Mouse (Mus musculus): Measurements from ENCODE around the gene Fbxl13. TPM values are rescaled to one million over a fixed set of nuclear protein-coding genes. Genes with fewer than 3 reads are reported as not detected.
A peak's percentile ranks its signal among the peaks of the same experiment; 100 is the strongest.

Fbxl13 gene
- total and polyA plus RNA-seq, 3 experiments, result 0.13 to 0.23 TPM; not detected in 1

DNA sequence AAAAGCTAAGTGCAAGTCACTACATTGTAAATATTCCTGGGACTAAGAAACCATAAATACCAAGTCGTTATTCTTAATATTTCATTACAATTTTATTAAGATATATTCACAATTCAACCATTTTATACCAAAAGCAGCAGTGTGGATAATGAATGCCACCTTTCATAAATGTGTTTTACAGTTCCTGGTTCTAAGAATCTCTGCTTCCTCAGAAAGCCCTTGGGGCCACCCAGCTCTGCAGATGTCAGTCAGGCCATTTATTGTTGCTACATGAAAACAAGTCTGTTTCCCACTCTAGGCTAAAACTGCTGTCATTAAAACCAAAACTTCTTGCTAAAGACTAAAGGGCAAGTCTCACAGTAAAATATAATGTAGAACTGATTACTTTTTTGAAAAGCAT is 77.7 kb downstream of the Fbxl13 start:
- Histone ChIP-seq H3K27ac (ENCODE audit: control insufficient read depth, low read depth, low read length) (no peak overlapping the region), H3K9me3 (replicated peaks; ENCODE audit: insufficient read depth, low read length) (no peaks in the 10 kb centered on the region), H3K36me3 (ENCODE audit: control insufficient read depth in 1 of 2, insufficient read depth in 2 of 2, low read length in 2 of 2) (no peaks in the 10 kb centered on the region), H3K9ac (ENCODE audit: control insufficient read depth, low read depth, low read length, poor library complexity, severe bottlenecking) (no peak overlapping the region), H3K4me3 (ENCODE audit: control insufficient read depth in 1 of 2, insufficient read depth in 1 of 2, low read depth in 2 of 2, low read length in 2 of 2) (no peak overlapping the region), H3K4me1 (ENCODE audit: control insufficient read depth in 1 of 2, insufficient read depth in 2 of 2, low read length in 2 of 2) (no peaks in the 10 kb centered on the region), H3K79me2 (ENCODE audit: control insufficient read depth, insufficient read depth, low read length, poor library complexity) (no peaks in the 10 kb centered on the region), H3K27me3 (ENCODE audit: control insufficient read depth in 1 of 2, insufficient read depth in 2 of 2, low read length in 2 of 2) (peaks cover 4 to 5% of the 10 kb centered on the region in 2 experiments; a peak in 3 of 4 replicates)
- TF ChIP-seq POLR2AphosphoS2 (IDR thresholded peaks at IDR 0.05; ENCODE audit: low read length) (no peak), E2F4 (IDR thresholded peaks at IDR 0.05; ENCODE audit: borderline replicate concordance, low read depth, low read length) (no peak), UBTF (IDR thresholded peaks at IDR 0.05; ENCODE audit: borderline replicate concordance, insufficient read depth, low read depth, low read length) (no peak), ZNF384 (IDR thresholded peaks at IDR 0.05; ENCODE audit: low read depth, low read length) (no peak), MAX (IDR thresholded peaks at IDR 0.05; ENCODE audit: low read length) (no peak), ZMIZ1 (IDR thresholded peaks at IDR 0.05; ENCODE audit: low read depth, low read length) (no peak), ETS1 (IDR thresholded peaks at IDR 0.05; ENCODE audit: low read depth, low read length) (no peak), TCF12 (IDR thresholded peaks at IDR 0.05; ENCODE audit: low read depth, low read length) (no peak), KAT2A (conservative IDR thresholded peaks at IDR 0.05; ENCODE audit: low read depth, low read length) (no peak), CTCF (IDR thresholded peaks at IDR 0.05 in 2 of 3, conservative IDR thresholded peaks at IDR 0.05 in 1 of 3; ENCODE audit: control insufficient read depth in 1 of 3, insufficient read depth in 1 of 3, low read depth in 2 of 3, low read length in 3 of 3, poor library complexity in 1 of 3, severe bottlenecking in 1 of 3) (no peak)
- no peak for DNase-seq (ENCODE audit: low read depth, low spot score)

DNA sequence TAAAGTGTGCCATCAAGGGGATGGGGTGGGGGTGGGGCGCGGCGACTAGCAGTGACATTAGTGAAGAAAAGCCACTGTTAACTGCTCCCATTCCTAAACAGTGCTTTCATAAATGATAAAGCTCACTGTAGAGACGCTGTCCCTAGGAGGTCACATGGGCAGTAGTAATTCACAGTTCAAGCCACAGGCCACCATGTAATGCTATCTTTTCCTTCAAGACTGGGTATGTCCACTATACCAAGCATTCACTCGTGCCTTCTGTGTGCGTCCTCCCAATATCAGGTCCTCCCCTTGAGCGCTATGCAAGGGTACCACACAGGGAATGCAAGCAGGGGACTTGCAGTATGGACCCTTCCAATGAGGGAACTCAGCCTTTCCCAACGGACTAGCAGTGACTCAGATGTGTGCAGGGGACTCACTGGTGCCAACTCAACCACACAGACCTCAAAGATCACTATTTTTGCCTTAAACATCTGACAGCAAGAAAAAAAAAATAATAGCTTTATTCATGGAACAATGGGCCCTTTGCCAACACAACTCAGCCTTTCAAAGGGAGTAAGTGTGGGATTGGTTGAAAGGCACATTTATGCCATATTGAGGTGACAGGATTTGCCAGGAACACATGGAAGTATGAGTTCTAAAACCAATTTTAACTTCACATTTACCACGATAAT is 79.9 kb downstream of the Fbxl13 start:
- no peak overlapping the region for H3K27ac ChIP-seq (ENCODE audit: control insufficient read depth, low read depth, low read length)

DNA sequence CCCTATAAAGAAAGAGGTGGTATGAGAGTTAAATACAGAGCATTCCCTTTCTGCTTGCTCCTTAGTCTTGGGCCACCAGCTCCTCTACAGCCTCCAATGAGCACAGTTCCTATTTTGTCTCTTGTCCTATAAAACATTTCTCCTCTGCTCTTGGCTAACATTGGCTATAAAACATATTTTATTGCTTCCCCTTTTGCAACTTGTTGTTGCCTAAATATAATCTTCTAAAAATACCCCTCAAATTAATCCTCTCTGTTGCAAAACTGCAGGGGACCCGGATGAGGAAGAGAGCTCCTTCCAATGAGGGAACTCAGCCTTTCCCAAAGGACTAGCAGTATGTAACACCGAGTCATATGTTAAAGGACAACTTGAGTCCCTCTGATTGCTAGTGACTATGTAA is 81.5 kb downstream of the Fbxl13 start:
- H3K27me3 ChIP-seq (ENCODE audit: control insufficient read depth in 1 of 2, insufficient read depth in 2 of 2, low read length in 2 of 2), result peaks cover 4 to 13% of the 10 kb centered on the region in 2 experiments; a peak in 3 of 4 replicates
- no peak overlapping the region for H3K9ac ChIP-seq (ENCODE audit: control insufficient read depth, low read depth, low read length, poor library complexity, severe bottlenecking)
- no peaks in the 10 kb centered on the region for H3K36me3 ChIP-seq (ENCODE audit: control insufficient read depth in 1 of 2, insufficient read depth in 2 of 2, low read length in 2 of 2)
- H3K9me3 ChIP-seq (replicated peaks; ENCODE audit: insufficient read depth, low read length), result no peaks in the 10 kb centered on the region
- no peaks in the 10 kb centered on the region for H3K4me1 ChIP-seq (ENCODE audit: control insufficient read depth in 1 of 2, insufficient read depth in 2 of 2, low read length in 2 of 2)
- no peak overlapping the region for H3K4me3 ChIP-seq (ENCODE audit: control insufficient read depth in 1 of 2, insufficient read depth in 1 of 2, low read depth in 2 of 2, low read length in 2 of 2)
- H3K79me2 ChIP-seq (ENCODE audit: control insufficient read depth, insufficient read depth, low read length, poor library complexity), result no peaks in the 10 kb centered on the region
- DNase-seq (ENCODE audit: low read depth, low spot score), result peak; percentile 16
- H3K27ac ChIP-seq (ENCODE audit: control insufficient read depth, low read depth, low read length), result no peak overlapping the region
- no peak for TF ChIP-seq BHLHE40 (IDR thresholded peaks at IDR 0.05; ENCODE audit: borderline replicate concordance, low read depth, low read length)
- TF ChIP-seq CHD2 (IDR thresholded peaks at IDR 0.05; ENCODE audit: low read length), result no peak
- TF ChIP-seq CHD1 (IDR thresholded peaks at IDR 0.05; ENCODE audit: low read depth, low read length), result no peak
- no peak for TF ChIP-seq RCOR1 (IDR thresholded peaks at IDR 0.05; ENCODE audit: low read depth, low read length)
- TF ChIP-seq ZC3H11A (IDR thresholded peaks at IDR 0.05; ENCODE audit: low read depth, low read length), result no peak
- no peak for TF ChIP-seq POLR2A (IDR thresholded peaks at IDR 0.05; ENCODE audit: control insufficient read depth in 1 of 2, insufficient read depth in 1 of 2, low read depth in 1 of 2, low read length in 2 of 2, poor library complexity in 1 of 2)
- no peak for TF ChIP-seq ZKSCAN1 (IDR thresholded peaks at IDR 0.05; ENCODE audit: low read depth, low read length)
- no peak for TF ChIP-seq EP300 (IDR thresholded peaks at IDR 0.05; ENCODE audit: low read depth in 1 of 2, low read length in 2 of 2)
- TF ChIP-seq TCF12 (IDR thresholded peaks at IDR 0.05; ENCODE audit: low read depth, low read length), result no peak
- TF ChIP-seq CTCF (IDR thresholded peaks at IDR 0.05 in 2 of 3, conservative IDR thresholded peaks at IDR 0.05 in 1 of 3; ENCODE audit: control insufficient read depth in 1 of 3, insufficient read depth in 1 of 3, low read depth in 2 of 3, low read length in 3 of 3, poor library complexity in 1 of 3, severe bottlenecking in 1 of 3), result no peak
- no peak for TF ChIP-seq KAT2A (conservative IDR thresholded peaks at IDR 0.05; ENCODE audit: low read depth, low read length)
- no peak for TF ChIP-seq MAFK (IDR thresholded peaks at IDR 0.05; ENCODE audit: borderline replicate concordance, low read depth, low read length)
- TF ChIP-seq SMC3 (IDR thresholded peaks at IDR 0.05; ENCODE audit: low read depth, low read length), result no peak
- no peak for TF ChIP-seq POLR2AphosphoS2 (IDR thresholded peaks at IDR 0.05; ENCODE audit: low read length)
- TF ChIP-seq MAX (IDR thresholded peaks at IDR 0.05; ENCODE audit: low read length), result no peak
- TF ChIP-seq MYC (IDR thresholded peaks at IDR 0.05; ENCODE audit: low read depth, low read length), result no peak

More for the DNA sequence above, 79.9 kb downstream of the Fbxl13 start:
- no peaks in the 10 kb centered on the region for H3K79me2 ChIP-seq (ENCODE audit: control insufficient read depth, insufficient read depth, low read length, poor library complexity)
- H3K36me3 ChIP-seq (ENCODE audit: control insufficient read depth in 1 of 2, insufficient read depth in 2 of 2, low read length in 2 of 2), result no peaks in the 10 kb centered on the region
- TF ChIP-seq MYC (IDR thresholded peaks at IDR 0.05; ENCODE audit: low read depth, low read length), result no peak
- no peaks in the 10 kb centered on the region for H3K9me3 ChIP-seq (replicated peaks; ENCODE audit: insufficient read depth, low read length)
- no peaks in the 10 kb centered on the region for H3K4me1 ChIP-seq (ENCODE audit: control insufficient read depth in 1 of 2, insufficient read depth in 2 of 2, low read length in 2 of 2)
- no peak for DNase-seq (ENCODE audit: low read depth, low spot score)
- H3K9ac ChIP-seq (ENCODE audit: control insufficient read depth, low read depth, low read length, poor library complexity, severe bottlenecking), result no peak overlapping the region
- H3K27me3 ChIP-seq (ENCODE audit: control insufficient read depth in 1 of 2, insufficient read depth in 2 of 2, low read length in 2 of 2), result peaks cover 4 to 10% of the 10 kb centered on the region in 2 experiments; a peak in 3 of 4 replicates
- H3K4me3 ChIP-seq (ENCODE audit: control insufficient read depth in 1 of 2, insufficient read depth in 1 of 2, low read depth in 2 of 2, low read length in 2 of 2), result no peak overlapping the region
